Mouse (Mus musculus): Measurements from ENCODE around the gene Lims1.

DNA sequence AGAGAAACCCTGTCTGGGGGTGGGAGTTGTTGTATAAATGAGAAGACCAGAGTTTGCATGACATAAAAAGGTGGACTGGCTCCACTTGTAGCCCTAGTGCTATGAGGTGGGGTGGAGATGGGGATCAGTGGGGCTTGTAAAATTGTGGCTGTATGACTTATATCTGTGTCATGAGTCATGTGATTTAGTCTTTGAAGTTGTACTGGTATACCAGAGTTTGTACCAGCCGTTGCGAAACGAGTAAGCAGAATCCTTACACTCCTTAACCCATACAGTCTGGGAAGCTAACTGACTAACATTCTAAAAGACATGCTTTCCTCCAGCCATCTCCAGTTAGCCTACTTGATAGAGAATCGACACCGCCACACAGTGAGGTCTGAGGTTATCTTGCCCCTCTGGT is 10.1 kb downstream of the Lims1 start:
- TF ChIP-seq CTCF (IDR thresholded peaks at IDR 0.05; ENCODE audit: low read depth, low read length), result no peak
- TF ChIP-seq POLR2A (IDR thresholded peaks at IDR 0.05; ENCODE audit: extremely low read depth, insufficient read depth, low read length), result no peak

Measured in liver, adult 2 months (tissue).